Mouse (Mus musculus): Measurements from ENCODE around the gene Oscar.

Gene Oscar

GRCm38 (mm10) chr7:3569725-3570124, 46.2 kb downstream of the Oscar start:
- DNase-seq (ENCODE audit: extremely low spot score, low read depth, low spot score), result no peak

DNA sequence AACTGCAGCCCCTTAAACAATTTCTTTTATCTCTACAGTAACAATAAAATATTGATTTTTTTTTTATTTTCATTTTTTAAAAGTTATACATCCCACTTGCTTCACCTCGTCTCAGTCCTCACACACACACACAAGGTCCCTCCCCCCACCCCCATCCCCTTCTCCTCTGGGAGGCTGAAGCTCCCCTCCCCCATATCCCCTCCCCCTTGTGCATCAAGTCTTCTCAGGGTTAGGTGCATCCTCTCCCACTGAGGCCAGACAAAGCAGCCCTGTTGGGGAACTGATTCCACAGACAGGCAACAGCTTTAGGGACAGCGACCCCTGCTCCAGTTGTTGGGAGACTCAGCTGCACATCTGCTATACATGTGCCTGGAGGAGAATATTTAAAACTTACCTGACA, 48.6 kb downstream of the Oscar start:
- DNase-seq (ENCODE audit: extremely low spot score, low read depth, low spot score), result no peak
